Mouse (Mus musculus): Measurements from ENCODE around the gene Iqschfp. TPM values are rescaled to one million over a fixed set of nuclear protein-coding genes. Genes with fewer than 3 reads are reported as not detected.

Gene Iqschfp
- total and polyA plus RNA-seq, 2 experiments, result not detected

- no peak overlapping the region for H3K9ac ChIP-seq (ENCODE audit: low read depth, low read length)
- H3K27me3 ChIP-seq (ENCODE audit: control insufficient read depth, insufficient read depth, low read length), result no peaks in the 10 kb centered on the region
- H3K79me2 ChIP-seq (ENCODE audit: control insufficient read depth, insufficient read depth, low read length), result no peaks in the 10 kb centered on the region
- H3K36me3 ChIP-seq (ENCODE audit: control insufficient read depth, insufficient read depth, low read length), result no peaks in the 10 kb centered on the region
- WGBS, result 82% methylated on average over 3 of the region's 3 CpGs
- no peak for DNase-seq (ENCODE audit: extremely low read depth, low read depth, low spot score)
- no peak overlapping the region for H3K4me3 ChIP-seq (ENCODE audit: insufficient read depth, low read depth, low read length)
- H3K4me1 ChIP-seq (ENCODE audit: control insufficient read depth, insufficient read depth, low read length), result no peaks in the 10 kb centered on the region
- TF ChIP-seq POLR2A (IDR thresholded peaks at IDR 0.05; ENCODE audit: extremely low read depth, insufficient read depth, low read length) (no peak), CTCF (IDR thresholded peaks at IDR 0.05; ENCODE audit: low read depth, low read length) (no peak)
- no peak overlapping the region for H3K27ac ChIP-seq (replicated peaks; ENCODE audit: insufficient read depth, low read depth, low read length)
Observed at GRCm38 (mm10) chr3:67931914-67932313, 39.9 kb downstream of the Iqschfp start.

GRCm38 (mm10) chr3:67935829-67936228, 43.8 kb downstream of the Iqschfp start:
- no peaks in the 10 kb centered on the region for H3K79me2 ChIP-seq (ENCODE audit: control insufficient read depth, insufficient read depth, low read length)
- no peak overlapping the region for H3K9ac ChIP-seq (ENCODE audit: low read depth, low read length)
- no peaks in the 10 kb centered on the region for H3K36me3 ChIP-seq (ENCODE audit: control insufficient read depth, insufficient read depth, low read length)
- TF ChIP-seq CTCF (IDR thresholded peaks at IDR 0.05; ENCODE audit: low read depth, low read length), result no peak
- no peak for TF ChIP-seq POLR2A (IDR thresholded peaks at IDR 0.05; ENCODE audit: extremely low read depth, insufficient read depth, low read length)
- DNase-seq (ENCODE audit: extremely low read depth, low read depth, low spot score), result no peak
- 70% methylated on average over 3 of the region's 3 CpGs for WGBS
- H3K27ac ChIP-seq (replicated peaks; ENCODE audit: insufficient read depth, low read depth, low read length), result no peak overlapping the region
- no peak overlapping the region for H3K4me3 ChIP-seq (ENCODE audit: insufficient read depth, low read depth, low read length)
- H3K4me1 ChIP-seq (ENCODE audit: control insufficient read depth, insufficient read depth, low read length), result no peaks in the 10 kb centered on the region
- no peaks in the 10 kb centered on the region for H3K27me3 ChIP-seq (ENCODE audit: control insufficient read depth, insufficient read depth, low read length)

- Histone ChIP-seq H3K36me3 (ENCODE audit: control insufficient read depth, insufficient read depth, low read length) (no peaks in the 10 kb centered on the region), H3K9ac (ENCODE audit: low read depth, low read length) (no peak overlapping the region), H3K27me3 (ENCODE audit: control insufficient read depth, insufficient read depth, low read length) (no peaks in the 10 kb centered on the region), H3K27ac (replicated peaks; ENCODE audit: insufficient read depth, low read depth, low read length) (no peak overlapping the region), H3K79me2 (ENCODE audit: control insufficient read depth, insufficient read depth, low read length) (no peaks in the 10 kb centered on the region), H3K4me3 (ENCODE audit: insufficient read depth, low read depth, low read length) (no peak overlapping the region), H3K4me1 (ENCODE audit: control insufficient read depth, insufficient read depth, low read length) (no peaks in the 10 kb centered on the region)
- DNase-seq (ENCODE audit: extremely low read depth, low read depth, low spot score), result no peak
- 80% methylated on average over 2 of the region's 2 CpGs for WGBS
- no peak for TF ChIP-seq CTCF (IDR thresholded peaks at IDR 0.05; ENCODE audit: low read depth, low read length)
- no peak for TF ChIP-seq POLR2A (IDR thresholded peaks at IDR 0.05; ENCODE audit: extremely low read depth, insufficient read depth, low read length)
Observed at GRCm38 (mm10) chr3:67947000-67947399, 55.0 kb downstream of the Iqschfp start.

GRCm38 (mm10) chr3:67952517-67952940, 60.5 kb downstream of the Iqschfp start:
- no peak for DNase-seq (ENCODE audit: extremely low read depth, low read depth, low spot score)
- H3K27ac ChIP-seq (replicated peaks; ENCODE audit: insufficient read depth, low read depth, low read length), result no peak overlapping the region
- no peaks in the 10 kb centered on the region for H3K79me2 ChIP-seq (ENCODE audit: control insufficient read depth, insufficient read depth, low read length)
- H3K36me3 ChIP-seq (ENCODE audit: control insufficient read depth, insufficient read depth, low read length), result no peaks in the 10 kb centered on the region
- TF ChIP-seq POLR2A (IDR thresholded peaks at IDR 0.05; ENCODE audit: extremely low read depth, insufficient read depth, low read length) (no peak), CTCF (IDR thresholded peaks at IDR 0.05; ENCODE audit: low read depth, low read length) (no peak)
- H3K4me3 ChIP-seq (ENCODE audit: insufficient read depth, low read depth, low read length), result no peak overlapping the region
- WGBS, result 55% methylated on average over 5 of the region's 5 CpGs
- H3K4me1 ChIP-seq (ENCODE audit: control insufficient read depth, insufficient read depth, low read length), result no peaks in the 10 kb centered on the region
- H3K27me3 ChIP-seq (ENCODE audit: control insufficient read depth, insufficient read depth, low read length), result no peaks in the 10 kb centered on the region
- H3K9ac ChIP-seq (ENCODE audit: low read depth, low read length), result no peak overlapping the region

- Histone ChIP-seq H3K27ac (replicated peaks; ENCODE audit: insufficient read depth, low read depth, low read length) (no peak overlapping the region), H3K36me3 (ENCODE audit: control insufficient read depth, insufficient read depth, low read length) (no peaks in the 10 kb centered on the region), H3K4me1 (ENCODE audit: control insufficient read depth, insufficient read depth, low read length) (no peaks in the 10 kb centered on the region), H3K4me3 (ENCODE audit: insufficient read depth, low read depth, low read length) (no peak overlapping the region), H3K79me2 (ENCODE audit: control insufficient read depth, insufficient read depth, low read length) (no peaks in the 10 kb centered on the region), H3K27me3 (ENCODE audit: control insufficient read depth, insufficient read depth, low read length) (no peaks in the 10 kb centered on the region), H3K9ac (ENCODE audit: low read depth, low read length) (no peak overlapping the region)
- TF ChIP-seq POLR2A (IDR thresholded peaks at IDR 0.05; ENCODE audit: extremely low read depth, insufficient read depth, low read length) (no peak), CTCF (IDR thresholded peaks at IDR 0.05; ENCODE audit: low read depth, low read length) (no peak)
- 46% methylated on average over 5 of the region's 5 CpGs for WGBS
- no peak for DNase-seq (ENCODE audit: extremely low read depth, low read depth, low spot score)
Observed at GRCm38 (mm10) chr3:67954459-67955065, 62.5 kb downstream of the Iqschfp start.

- no peaks in the 10 kb centered on the region for H3K36me3 ChIP-seq (ENCODE audit: control insufficient read depth, insufficient read depth, low read length)
- no peaks in the 10 kb centered on the region for H3K27me3 ChIP-seq (ENCODE audit: control insufficient read depth, insufficient read depth, low read length)
- no peak for TF ChIP-seq POLR2A (IDR thresholded peaks at IDR 0.05; ENCODE audit: extremely low read depth, insufficient read depth, low read length)
- no peak for TF ChIP-seq CTCF (IDR thresholded peaks at IDR 0.05; ENCODE audit: low read depth, low read length)
- no peak overlapping the region for H3K4me3 ChIP-seq (ENCODE audit: insufficient read depth, low read depth, low read length)
- no peak for DNase-seq (ENCODE audit: extremely low read depth, low read depth, low spot score)
- no peaks in the 10 kb centered on the region for H3K79me2 ChIP-seq (ENCODE audit: control insufficient read depth, insufficient read depth, low read length)
- no peaks in the 10 kb centered on the region for H3K4me1 ChIP-seq (ENCODE audit: control insufficient read depth, insufficient read depth, low read length)
- no peak overlapping the region for H3K27ac ChIP-seq (replicated peaks; ENCODE audit: insufficient read depth, low read depth, low read length)
- H3K9ac ChIP-seq (ENCODE audit: low read depth, low read length), result no peak overlapping the region
- 66% methylated on average over 7 of the region's 7 CpGs for WGBS
Observed at GRCm38 (mm10) chr3:67959672-67960071, 67.6 kb downstream of the Iqschfp start.
